In the genomic region with DNA sequence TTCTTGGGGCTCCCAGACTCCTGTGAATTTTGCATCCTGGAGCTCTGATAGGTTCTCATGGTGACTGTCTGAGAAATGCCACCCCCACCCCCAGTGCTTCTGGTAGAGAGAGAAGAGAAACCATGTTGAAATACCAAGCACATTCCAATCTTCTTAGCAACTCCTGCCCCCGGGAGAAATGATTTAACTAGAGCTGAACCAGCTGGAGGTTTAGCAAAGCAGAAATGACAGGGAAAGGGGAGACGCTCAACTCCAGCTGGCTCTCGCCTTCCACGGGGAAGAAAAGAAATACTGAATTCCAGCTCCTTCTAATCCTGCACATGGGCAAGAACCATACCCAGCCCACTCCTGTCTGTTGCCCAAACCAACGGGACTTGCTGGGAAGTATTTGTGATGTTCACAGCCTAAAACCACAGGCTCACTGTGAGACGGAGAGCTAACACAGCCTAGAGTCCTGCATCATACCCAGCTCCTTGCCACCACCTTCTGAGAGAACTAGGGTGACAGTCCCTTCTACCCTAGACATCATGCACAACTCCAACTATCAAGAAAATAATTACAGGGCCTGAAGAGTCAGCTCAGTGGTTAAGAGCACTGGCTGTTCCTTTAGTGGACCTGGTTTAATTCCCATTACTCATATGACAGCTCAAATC, we compare ENCODE assay signal across 8 mouse cellular contexts. TPM values are rescaled to one million over a fixed set of nuclear protein-coding genes. Genes with fewer than 3 reads are reported as not detected.
DNase-seq lines count a peak whose midpoint lies in the region; ATAC-seq and TF ChIP-seq lines count a peak whose summit lies in the region.

No protein-coding gene starts in this region.

- no peak overlapping the region for H3K4me2 ChIP-seq in hindbrain, embryonic 13.5 days
- H3K4me2 ChIP-seq in midbrain, embryonic 13.5 days (replicated peaks): no peak overlapping the region; the same call in 1 of the 2 replicates

- no peaks in the 10 kb centered on the region for H3K9me3 ChIP-seq in hindbrain, embryonic 13.5 days
- H3K9me3 ChIP-seq in midbrain, embryonic 13.5 days: no peaks in the 10 kb centered on the region

- 29% methylated on average over 6 of the region's 6 CpGs for WGBS in hindbrain, embryonic 13.5 days
- 20% methylated on average over 6 of the region's 6 CpGs for WGBS in midbrain, embryonic 13.5 days

- H3K27ac ChIP-seq in gastrocnemius, adult 2 months: peak overlapping the region; percentile 70
- H3K27ac ChIP-seq in hindbrain, embryonic 13.5 days: peak overlapping the region; percentile 55; the same call in 1 of the 2 replicates
- H3K27ac ChIP-seq in midbrain, embryonic 13.5 days: peak overlapping the region; percentile 26; the same call in 1 of the 2 replicates

- TF ChIP-seq CTCF in gastrocnemius, adult 2 months (IDR thresholded peaks at IDR 0.05): no peak

- H3K9ac ChIP-seq in hindbrain, embryonic 13.5 days: no peak overlapping the region
- no peak overlapping the region for H3K9ac ChIP-seq in midbrain, embryonic 13.5 days (replicated peaks)

- intact Hi-C loops in gastrocnemius, adult 2 months (cut with DNase I): no loop called here
- intact Hi-C loops in left cerebral cortex, postnatal 36 days (cut with DNase I): no loop called here

- peaks cover 19% of the 10 kb centered on the region for H3K4me1 ChIP-seq in hindbrain, embryonic 13.5 days (replicated peaks)
- peaks cover 15% of the 10 kb centered on the region for H3K4me1 ChIP-seq in midbrain, embryonic 13.5 days (replicated peaks)

- DNase-seq in gastrocnemius, adult 2 months: peak; percentile 42
- DNase-seq in gastrocnemius, adult 8-10 months (ENCODE audit: low spot score in 2 of 2): no peak
- peak; percentile 67 for DNase-seq in forelimb bud, embryonic 11.5 days (ENCODE audit: low read depth, low spot score)
- peak; percentile 60 to 63 for DNase-seq in left cerebral cortex, postnatal 36 days (ENCODE audit: low spot score in 2 of 2)
- no peak for DNase-seq in cerebellum, adult 11-12 months

- peak overlapping the region; percentile 46 for H3K4me3 ChIP-seq in gastrocnemius, adult 2 months
- no peak overlapping the region for H3K4me3 ChIP-seq in hindbrain, embryonic 13.5 days
- H3K4me3 ChIP-seq in midbrain, embryonic 13.5 days (replicated peaks): no peak overlapping the region

- ATAC-seq in hindbrain, embryonic 13.5 days (ENCODE audit: low FRiP score): 0 out of 2 replicates have a peak, but pooled peaks have one; percentile 28
- peak; percentile 45; the same call in 1 of the 2 replicates for ATAC-seq in midbrain, embryonic 13.5 days
- no peak for ATAC-seq in megakaryocyte, adult 5-6 weeks (ENCODE audit: poor library complexity, severe bottlenecking)

- no peaks in the 10 kb centered on the region for H3K36me3 ChIP-seq in hindbrain, embryonic 13.5 days
- H3K36me3 ChIP-seq in midbrain, embryonic 13.5 days: no peaks in the 10 kb centered on the region

- no peaks in the 10 kb centered on the region for H3K27me3 ChIP-seq in hindbrain, embryonic 13.5 days
- H3K27me3 ChIP-seq in midbrain, embryonic 13.5 days: no peaks in the 10 kb centered on the region

RNA-seq across cellular contexts. Expression of gene Tead1, which starts 15.7 kb away (rescaled TPM):
- 100 to 1,000 TPM; 189 to 260 TPM for total RNA-seq in gastrocnemius, adult 2 months (2021)
- total RNA-seq in gastrocnemius, adult 8-10 months (2022): 100 to 1,000 TPM; 165 to 271 (median 210) TPM
- polyA plus RNA-seq in hindbrain, embryonic 13.5 days (2015; fragmentation: Nextera tagmentation; extraction: Ambion mirVana): 20.5 and 21.5 TPM in 2 replicates
- total RNA-seq in left cerebral cortex, postnatal 36 days (2021): 10 to 100 TPM; 12.6 to 15.8 TPM
- 16.9 and 18.9 TPM in 2 replicates for polyA plus RNA-seq in midbrain, embryonic 13.5 days (2015; fragmentation: Nextera tagmentation; extraction: Ambion mirVana)
- total RNA-seq in megakaryocyte, adult 5-6 weeks (2015): 0.14 TPM in 1 of 2 replicates, not detected in the other
- total RNA-seq in megakaryocyte, adult 5-6 weeks (2017): not detected in 2 replicates

Comparison
In these comparisons a context has a peak if more than half of its experiments do, and no peak if none do; other contexts are left out.
1. DNase-seq: peak in gastrocnemius, adult 2 months (single experiment), forelimb bud, embryonic 11.5 days (single experiment) and left cerebral cortex, postnatal 36 days (2 of 2); none in gastrocnemius, adult 8-10 months (0 of 2) and cerebellum, adult 11-12 months (single experiment).
2. RNA of gene Tead1, which starts 15.7 kb away (total RNA-seq): 189 to 260 TPM in gastrocnemius, adult 2 months, 165 to 271 TPM in gastrocnemius, adult 8-10 months and 12.6 to 15.8 TPM in left cerebral cortex, postnatal 36 days; 0.14 TPM in megakaryocyte, adult 5-6 weeks; every median in the first group is over 10 times any median in the second.
3. Peak in every context shown above with its lines, with median percentiles within 50 percentile points of each other: H3K27ac ChIP-seq.